Mouse (Mus musculus) neural tube, embryonic 12.5 days (tissue): Measurements from ENCODE around the gene Spata13. TPM values are rescaled to one million over a fixed set of nuclear protein-coding genes. Genes with fewer than 3 reads are reported as not detected.

Source experiments
- ATAC-seq: fragments of 200-750 bp; cut with Nextera tagmentation; 2 replicates; pipeline ENCODE4 v1.8.0; 2017; ENCODE audit warnings: low read depth, mild to moderate bottlenecking, moderate TSS enrichment, moderate library complexity; ENCODE audit not compliant: low FRiP score
- H3K27ac ChIP-seq: fragments of 300-500 bp; sonication (generic); 2 replicates; pipeline ENCODE4 v1.5.1; 2016
- H3K27me3 ChIP-seq: fragments of 300-500 bp; sonication (generic); replicated peaks from 2 replicates; pipeline ENCODE4 v1.6.1; 2016; ENCODE audit warnings: mild to moderate bottlenecking
- H3K36me3 ChIP-seq: fragments of 300-500 bp; sonication (generic); 2 replicates; pipeline ENCODE4 v1.6.1; 2016; ENCODE audit warnings: mild to moderate bottlenecking
- H3K4me1 ChIP-seq: fragments of 300-500 bp; sonication (generic); 2 replicates; pipeline ENCODE4 v1.6.1; 2016
- H3K4me2 ChIP-seq: fragments of 300-500 bp; sonication (generic); replicated peaks from 2 replicates; pipeline ENCODE4 v1.6.1; 2016; ENCODE audit warnings: mild to moderate bottlenecking
- H3K4me3 ChIP-seq: fragments of 300-500 bp; sonication (generic); 2 replicates; pipeline ENCODE4 v1.5.1; 2016
- H3K9ac ChIP-seq: fragments of 300-500 bp; sonication (generic); 2 replicates; pipeline ENCODE4 v1.6.1; 2016; ENCODE audit warnings: mild to moderate bottlenecking
- H3K9me3 ChIP-seq: fragments of 300-500 bp; sonication (generic); 2 replicates; pipeline ENCODE4 v1.6.1; 2016; ENCODE audit warnings: mild to moderate bottlenecking
- WGBS: fragments of 180-500 bp; shearing (Covaris S2); methylation state at CpG from one replicate; pipeline ENCODE4 v1.1.7; 2016; 5-methylcytosine and 5-hydroxymethylcytosine counted together
- polyA plus RNA-seq: library from polyadenylated mRNA; unstranded; fragments of >200 nt; fragmentation: Nextera tagmentation; extraction: Ambion mirVana; gene quantifications from 2 replicates; pipeline ENCODE4 v1.2.1, GENCODE M21; 2016

Spata13 gene
- polyA plus RNA-seq, 1 experiment from 2014 or later: 51.0 TPM

DNA sequence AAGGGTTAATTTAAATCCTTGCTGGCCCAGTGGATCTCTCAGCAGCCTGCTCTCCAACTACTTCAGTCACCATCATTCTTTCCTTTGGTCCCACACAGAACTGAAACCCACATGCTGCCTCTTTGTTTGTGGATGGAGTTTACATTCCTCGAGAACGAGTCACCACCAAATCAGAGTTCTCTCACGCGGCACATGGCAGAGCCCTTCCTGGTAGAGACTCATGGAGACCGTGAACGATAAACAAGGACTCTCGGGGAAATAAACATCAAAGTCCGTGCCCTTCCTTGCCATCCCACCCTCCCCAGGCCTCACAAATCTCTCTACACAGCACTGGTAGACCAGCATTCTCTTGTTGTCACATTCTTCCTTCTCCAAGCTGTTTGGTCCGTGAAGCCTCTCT lies 12.7 kb upstream of the Spata13 start:
- H3K27ac ChIP-seq: no peak overlapping the region
- H3K9me3 ChIP-seq: peaks cover 5% of the 10 kb centered on the region; the same call in 1 of the 2 replicates
- ATAC-seq: no peak
- peaks cover 5% of the 10 kb centered on the region; the same call in 1 of the 2 replicates for H3K4me1 ChIP-seq
- no peaks in the 10 kb centered on the region for H3K36me3 ChIP-seq
- no peak overlapping the region for H3K9ac ChIP-seq
- H3K4me3 ChIP-seq: no peak overlapping the region
- WGBS: 78% methylated on average over 9 of the region's 9 CpGs
- H3K4me2 ChIP-seq: no peak overlapping the region
- H3K27me3 ChIP-seq: no peaks in the 10 kb centered on the region

DNA sequence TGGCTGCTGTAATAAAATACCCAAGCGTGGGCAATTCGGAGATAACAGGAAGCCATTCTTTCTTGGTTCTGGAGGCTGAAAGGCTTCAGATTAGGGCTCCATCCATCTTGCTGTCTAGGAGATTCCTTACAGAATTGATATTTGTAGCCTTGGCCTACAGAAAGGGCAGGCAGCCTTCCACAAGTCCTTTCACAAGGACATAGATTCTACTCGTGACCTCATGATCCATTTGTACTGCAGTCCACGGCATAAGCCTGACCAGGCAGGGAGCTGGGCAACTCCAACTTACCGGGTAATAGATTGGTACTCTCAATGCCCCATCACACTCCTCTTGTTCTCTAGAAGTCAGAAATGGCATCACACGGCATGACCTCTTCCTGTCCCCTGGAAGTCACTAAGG lies 8.3 kb upstream of the Spata13 start:
- peaks cover 5% of the 10 kb centered on the region; the same call in 1 of the 2 replicates for H3K9me3 ChIP-seq
- no peaks in the 10 kb centered on the region for H3K27me3 ChIP-seq
- H3K4me1 ChIP-seq: peaks cover 5% of the 10 kb centered on the region; the same call in 1 of the 2 replicates
- H3K36me3 ChIP-seq: no peaks in the 10 kb centered on the region
- 47% methylated on average over 6 of the region's 6 CpGs for WGBS
- ATAC-seq: no peak
- H3K4me2 ChIP-seq: no peak overlapping the region
- no peak overlapping the region for H3K4me3 ChIP-seq
- H3K9ac ChIP-seq: no peak overlapping the region
- no peak overlapping the region for H3K27ac ChIP-seq

- Histone ChIP-seq H3K9ac (no peak overlapping the region), H3K4me3 (no peak overlapping the region), H3K9me3 (no peaks in the 10 kb centered on the region), H3K27me3 (no peaks in the 10 kb centered on the region), H3K4me1 (peaks cover 22% of the 10 kb centered on the region; the same call in 1 of the 2 replicates), H3K4me2 (no peak overlapping the region), H3K27ac (no peak overlapping the region), H3K36me3 (no peaks in the 10 kb centered on the region)
- no peak for ATAC-seq
- 74% methylated on average over 9 of the region's 9 CpGs for WGBS
Measured at GRCm38 (mm10) chr14:60629887-60630460, 3.8 kb upstream of the Spata13 start.

DNA sequence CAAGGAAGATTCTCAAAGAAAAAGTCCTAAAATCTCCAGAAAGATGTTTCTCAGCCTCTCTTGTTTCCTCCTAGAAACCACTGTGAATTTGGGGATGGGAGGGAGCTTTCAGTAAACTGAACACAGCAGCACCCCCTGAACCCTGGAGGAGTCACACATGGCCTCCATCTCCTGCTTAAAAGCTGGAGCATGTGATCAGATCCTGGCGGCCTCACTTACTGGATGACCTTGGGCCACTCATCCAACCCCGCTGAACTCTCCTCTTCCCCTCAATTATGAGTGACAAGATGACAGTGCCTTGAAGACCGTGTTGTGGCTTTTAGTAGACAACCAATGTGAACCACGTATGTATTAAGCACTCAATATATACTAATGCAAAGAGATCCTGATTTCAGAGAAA lies 2.8 kb upstream of the Spata13 start:
- no peak overlapping the region for H3K4me2 ChIP-seq
- H3K4me1 ChIP-seq: peaks cover 21% of the 10 kb centered on the region; the same call in 1 of the 2 replicates
- no peak overlapping the region for H3K9ac ChIP-seq
- no peaks in the 10 kb centered on the region for H3K36me3 ChIP-seq
- H3K4me3 ChIP-seq: no peak overlapping the region
- H3K9me3 ChIP-seq: no peaks in the 10 kb centered on the region
- WGBS: 86% methylated on average over 4 of the region's 4 CpGs
- no peaks in the 10 kb centered on the region for H3K27me3 ChIP-seq
- H3K27ac ChIP-seq: no peak overlapping the region
- ATAC-seq: no peak

- peak overlapping the region; percentile 73 for H3K9ac ChIP-seq
- no peaks in the 10 kb centered on the region for H3K36me3 ChIP-seq
- WGBS: under 1% methylated on average over 45 of the region's 45 CpGs
- no peaks in the 10 kb centered on the region for H3K9me3 ChIP-seq
- peak overlapping the region; percentile 96 for H3K4me2 ChIP-seq
- H3K4me3 ChIP-seq: peak overlapping the region; percentile 72
- H3K27ac ChIP-seq: peak overlapping the region; percentile 27; the same call in 1 of the 2 replicates
- H3K27me3 ChIP-seq: no peaks in the 10 kb centered on the region
- ATAC-seq: peak; percentile 37
- peaks cover 55% of the 10 kb centered on the region for H3K4me1 ChIP-seq
Measured at GRCm38 (mm10) chr14:60634877-60635771, 1.3 kb downstream of the Spata13 start.

DNA sequence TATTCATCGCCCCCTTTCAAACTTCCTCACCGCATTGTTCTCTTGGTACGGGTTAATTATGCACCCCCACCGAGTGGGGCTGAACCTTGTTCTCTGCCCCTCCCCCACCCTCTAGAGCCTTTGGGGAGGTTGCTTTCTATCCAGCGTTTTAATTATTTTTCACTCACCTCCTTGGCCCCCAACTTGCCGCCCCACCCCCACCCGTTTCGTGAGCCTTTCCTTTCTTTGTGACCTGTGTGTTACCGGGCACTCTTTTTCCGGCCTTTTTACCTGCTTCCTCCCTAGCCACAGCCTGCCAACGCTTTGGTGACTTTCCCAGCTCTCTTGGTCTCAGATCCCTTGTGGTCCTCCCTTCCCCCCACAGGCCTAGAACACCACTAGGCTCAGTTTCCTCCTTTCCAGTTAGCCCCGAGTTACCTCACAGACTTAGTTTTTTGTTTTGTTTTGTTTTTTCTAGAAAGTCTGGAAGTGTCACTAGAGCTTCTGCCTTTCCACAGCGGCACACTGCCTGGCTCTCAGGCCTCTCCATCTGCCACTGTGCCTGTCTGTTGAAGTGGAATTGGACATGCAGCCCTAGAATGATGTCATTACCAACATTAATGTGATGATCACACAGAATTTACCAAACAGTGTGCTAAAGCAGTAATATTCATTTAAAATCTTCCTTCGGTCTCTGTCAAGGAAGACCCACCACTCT lies 2.3 kb downstream of the Spata13 start:
- ATAC-seq: no peak
- H3K9me3 ChIP-seq: no peaks in the 10 kb centered on the region
- peak overlapping the region; percentile 96 for H3K4me2 ChIP-seq
- 5% methylated on average over 14 of the region's 14 CpGs for WGBS
- no peak overlapping the region for H3K27ac ChIP-seq
- peaks cover 55% of the 10 kb centered on the region for H3K4me1 ChIP-seq
- H3K27me3 ChIP-seq: no peaks in the 10 kb centered on the region
- H3K36me3 ChIP-seq: no peaks in the 10 kb centered on the region
- peak overlapping the region; percentile 45; the same call in 1 of the 2 replicates for H3K9ac ChIP-seq
- H3K4me3 ChIP-seq: peak overlapping the region; percentile 72

DNA sequence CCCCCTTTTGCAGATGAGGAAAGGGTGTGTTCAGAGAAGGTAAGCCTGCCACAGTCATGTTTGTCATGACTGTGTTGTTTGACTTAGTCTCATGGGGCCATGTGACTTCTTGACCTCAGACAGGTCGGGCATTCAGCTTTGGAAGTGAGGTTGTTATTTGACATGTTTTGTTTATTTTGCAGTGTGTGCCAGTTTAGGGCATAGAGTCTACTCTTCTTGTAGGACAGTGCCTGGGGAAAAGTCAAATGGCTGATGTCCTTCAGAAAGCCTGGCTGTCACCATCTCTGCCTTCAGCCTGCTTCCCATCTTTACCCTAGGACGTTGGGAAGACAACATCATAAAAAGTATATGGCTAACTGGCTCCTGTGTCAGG lies 2.8 kb downstream of the Spata13 start:
- Histone ChIP-seq H3K9ac (no peak overlapping the region), H3K4me2 (peak overlapping the region; percentile 96), H3K4me1 (peaks cover 61% of the 10 kb centered on the region), H3K4me3 (peak overlapping the region; percentile 72; the same call in 1 of the 2 replicates), H3K27ac (no peak overlapping the region), H3K9me3 (no peaks in the 10 kb centered on the region), H3K27me3 (no peaks in the 10 kb centered on the region), H3K36me3 (no peaks in the 10 kb centered on the region)
- ATAC-seq: no peak
- WGBS: 3% methylated on average over 2 of the region's 2 CpGs

- H3K27me3 ChIP-seq: no peaks in the 10 kb centered on the region
- no peak overlapping the region for H3K27ac ChIP-seq
- 28% methylated on average over 9 of the region's 9 CpGs for WGBS
- no peak for ATAC-seq
- no peaks in the 10 kb centered on the region for H3K9me3 ChIP-seq
- peaks cover 65% of the 10 kb centered on the region for H3K4me1 ChIP-seq
- H3K4me2 ChIP-seq: peak overlapping the region; percentile 96
- no peak overlapping the region for H3K9ac ChIP-seq
- 0 out of 2 replicates have a peak overlapping the region, but pooled peaks have one; percentile 72 for H3K4me3 ChIP-seq
- no peaks in the 10 kb centered on the region for H3K36me3 ChIP-seq
Measured at GRCm38 (mm10) chr14:60636996-60637395, 3.2 kb downstream of the Spata13 start.

DNA sequence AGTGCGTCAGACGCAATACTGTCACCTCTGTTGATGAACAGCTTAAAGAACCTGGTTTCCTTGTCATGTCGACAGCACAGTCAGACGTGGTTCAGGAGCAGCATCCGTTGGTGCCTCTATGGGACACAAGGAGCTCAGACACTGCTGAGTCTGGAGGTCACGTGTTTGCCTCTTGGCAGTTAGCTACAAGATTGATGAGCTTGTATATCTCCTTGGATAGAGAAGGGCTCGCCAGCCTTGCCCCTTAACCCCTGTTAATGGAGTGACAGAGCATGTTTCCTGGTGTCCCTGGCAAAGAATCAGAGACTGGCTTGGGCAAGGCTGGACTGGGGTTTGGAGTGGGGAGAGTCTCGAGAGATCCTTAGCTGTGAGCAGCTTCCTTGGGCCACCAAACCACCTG lies 4.4 kb downstream of the Spata13 start:
- H3K4me2 ChIP-seq: peak overlapping the region; percentile 96
- peaks cover 75% of the 10 kb centered on the region for H3K4me1 ChIP-seq
- no peak for ATAC-seq
- H3K9me3 ChIP-seq: no peaks in the 10 kb centered on the region
- 28% methylated on average over 8 of the region's 8 CpGs for WGBS
- H3K27ac ChIP-seq: no peak overlapping the region
- no peak overlapping the region for H3K4me3 ChIP-seq
- H3K9ac ChIP-seq: no peak overlapping the region
- no peaks in the 10 kb centered on the region for H3K27me3 ChIP-seq
- no peaks in the 10 kb centered on the region for H3K36me3 ChIP-seq

- Histone ChIP-seq H3K27me3 (no peaks in the 10 kb centered on the region), H3K9ac (no peak overlapping the region), H3K36me3 (no peaks in the 10 kb centered on the region), H3K4me2 (no peak overlapping the region), H3K9me3 (no peaks in the 10 kb centered on the region), H3K4me1 (peaks cover 77% of the 10 kb centered on the region), H3K4me3 (no peak overlapping the region), H3K27ac (no peak overlapping the region)
- ATAC-seq: no peak
- WGBS: 88% methylated on average over 9 of the region's 9 CpGs
Measured at GRCm38 (mm10) chr14:60639195-60639594, 5.4 kb downstream of the Spata13 start.

DNA sequence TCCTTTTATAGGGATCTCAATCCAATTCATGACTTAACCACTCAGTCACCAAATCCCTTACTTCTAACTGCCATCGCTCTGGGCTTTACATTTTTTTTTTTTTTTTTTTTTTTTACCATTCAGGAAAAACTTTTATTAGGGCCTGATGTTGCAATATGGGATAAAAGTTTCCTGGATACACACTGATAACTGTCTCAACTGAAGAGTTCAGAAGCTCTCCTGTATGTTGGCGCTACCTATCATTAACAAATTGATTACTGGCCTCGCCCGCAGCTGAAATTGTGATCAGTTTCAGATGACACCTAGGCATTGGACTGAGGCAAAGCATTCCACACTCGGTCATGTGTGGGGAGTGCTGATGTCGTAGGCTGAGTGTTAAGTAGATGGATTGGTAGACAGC lies 7.3 kb downstream of the Spata13 start:
- Histone ChIP-seq H3K4me2 (peak overlapping the region; percentile 14; the same call in 1 of the 2 replicates), H3K4me3 (no peak overlapping the region), H3K4me1 (peaks cover 80% of the 10 kb centered on the region), H3K27me3 (no peaks in the 10 kb centered on the region), H3K27ac (no peak overlapping the region), H3K36me3 (no peaks in the 10 kb centered on the region), H3K9me3 (no peaks in the 10 kb centered on the region), H3K9ac (no peak overlapping the region)
- ATAC-seq: no peak
- 79% methylated on average over 6 of the region's 6 CpGs for WGBS

DNA sequence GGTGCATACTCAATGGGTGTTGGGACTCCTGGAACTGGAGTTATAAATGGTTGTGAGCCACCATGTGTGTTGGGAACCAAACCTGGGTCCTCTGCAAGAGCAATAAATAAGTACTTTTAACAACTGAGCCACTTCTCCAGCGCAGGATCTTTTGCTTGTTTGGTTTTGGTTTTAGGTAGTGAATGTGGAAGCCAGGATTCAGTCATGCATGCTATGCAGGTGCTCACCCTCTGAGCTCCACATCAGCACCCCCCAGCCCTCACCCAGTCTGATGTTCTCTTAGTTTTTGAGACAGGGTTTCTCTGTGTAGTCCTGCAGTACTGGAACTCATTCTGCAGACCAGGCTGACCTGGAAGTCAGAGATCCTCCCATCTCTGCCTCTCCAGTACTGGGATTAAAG lies 8.3 kb downstream of the Spata13 start:
- peaks cover 74% of the 10 kb centered on the region for H3K4me1 ChIP-seq
- H3K36me3 ChIP-seq: no peaks in the 10 kb centered on the region
- no peak for ATAC-seq
- 63% methylated on average over 1 of the region's 1 CpGs for WGBS
- H3K27ac ChIP-seq: no peak overlapping the region; the same call in 1 of the 2 replicates
- no peaks in the 10 kb centered on the region for H3K9me3 ChIP-seq
- no peak overlapping the region for H3K9ac ChIP-seq
- H3K4me3 ChIP-seq: no peak overlapping the region
- peak overlapping the region; percentile 16; the same call in 1 of the 2 replicates for H3K4me2 ChIP-seq
- no peaks in the 10 kb centered on the region for H3K27me3 ChIP-seq
